Mouse (Mus musculus): ENCODE data around the gene Uqcr10. TPM values are rescaled to one million over a fixed set of nuclear protein-coding genes. Genes with fewer than 3 reads are reported as not detected.

The Uqcr10 gene
- polyA plus RNA-seq, 1 experiment from 2014 or later = 816 TPM

GRCm38 (mm10) chr11:4720900-4721580, 16.9 kb upstream of the Uqcr10 start:
- no peaks in the 10 kb centered on the region for H3K27me3 ChIP-seq (replicated peaks; ENCODE audit: control insufficient read depth, insufficient read depth, low read length)
- H3K9ac ChIP-seq (ENCODE audit: low read depth, low read length) = no peak overlapping the region
- no peak overlapping the region for H3K4me3 ChIP-seq (ENCODE audit: low read depth, low read length)
- H3K4me1 ChIP-seq (ENCODE audit: control insufficient read depth, insufficient read depth, low read length) = no peaks in the 10 kb centered on the region; the same call in 1 of the 2 replicates
- ATAC-seq (ENCODE audit: low read depth) = no peak
- no peaks in the 10 kb centered on the region for H3K9me3 ChIP-seq (ENCODE audit: control insufficient read depth, low read length)
- peaks cover 16% of the 10 kb centered on the region for H3K36me3 ChIP-seq (ENCODE audit: control insufficient read depth, insufficient read depth, low read length)
- no peak overlapping the region for H3K4me2 ChIP-seq (ENCODE audit: low read depth, low read length)
- no peak overlapping the region for H3K27ac ChIP-seq (replicated peaks; ENCODE audit: low read depth, low read length)
- DNase-seq (ENCODE audit: low spot score) = no peak
- 45% methylated on average over 7 of the region's 7 CpGs for WGBS

- H3K9me3 ChIP-seq (ENCODE audit: control insufficient read depth, low read length) = no peaks in the 10 kb centered on the region
- H3K27me3 ChIP-seq (replicated peaks; ENCODE audit: control insufficient read depth, insufficient read depth, low read length) = no peaks in the 10 kb centered on the region
- no peaks in the 10 kb centered on the region; the same call in 1 of the 2 replicates for H3K4me1 ChIP-seq (ENCODE audit: control insufficient read depth, insufficient read depth, low read length)
- ATAC-seq (ENCODE audit: low read depth) (no peak), DNase-seq (ENCODE audit: low spot score) (no peak)
- H3K4me3 ChIP-seq (ENCODE audit: low read depth, low read length) = no peak overlapping the region
- H3K4me2 ChIP-seq (ENCODE audit: low read depth, low read length) = no peak overlapping the region
- no peak overlapping the region for H3K27ac ChIP-seq (replicated peaks; ENCODE audit: low read depth, low read length)
- peaks cover 16% of the 10 kb centered on the region for H3K36me3 ChIP-seq (ENCODE audit: control insufficient read depth, insufficient read depth, low read length)
- no peak overlapping the region for H3K9ac ChIP-seq (ENCODE audit: low read depth, low read length)
- 68% methylated on average over 11 of the region's 11 CpGs for WGBS
Observed at GRCm38 (mm10) chr11:4720393-4720792, 16.3 kb upstream of the Uqcr10 start.

GRCm38 (mm10) chr11:4719961-4720360, 15.8 kb upstream of the Uqcr10 start:
- Histone ChIP-seq H3K9ac (ENCODE audit: low read depth, low read length) (no peak overlapping the region), H3K4me2 (ENCODE audit: low read depth, low read length) (no peak overlapping the region), H3K27me3 (replicated peaks; ENCODE audit: control insufficient read depth, insufficient read depth, low read length) (no peaks in the 10 kb centered on the region), H3K36me3 (ENCODE audit: control insufficient read depth, insufficient read depth, low read length) (peaks cover 16% of the 10 kb centered on the region), H3K4me1 (ENCODE audit: control insufficient read depth, insufficient read depth, low read length) (no peaks in the 10 kb centered on the region; the same call in 1 of the 2 replicates), H3K27ac (replicated peaks; ENCODE audit: low read depth, low read length) (no peak overlapping the region), H3K9me3 (ENCODE audit: control insufficient read depth, low read length) (no peaks in the 10 kb centered on the region), H3K4me3 (ENCODE audit: low read depth, low read length) (no peak overlapping the region)
- no peak for ATAC-seq (ENCODE audit: low read depth)
- 80% methylated on average over 9 of the region's 9 CpGs for WGBS
- no peak for DNase-seq (ENCODE audit: low spot score)

- Histone ChIP-seq H3K4me2 (ENCODE audit: low read depth, low read length) (no peak overlapping the region), H3K27me3 (replicated peaks; ENCODE audit: control insufficient read depth, insufficient read depth, low read length) (no peaks in the 10 kb centered on the region), H3K27ac (replicated peaks; ENCODE audit: low read depth, low read length) (no peak overlapping the region), H3K4me3 (ENCODE audit: low read depth, low read length) (no peak overlapping the region), H3K9me3 (ENCODE audit: control insufficient read depth, low read length) (no peaks in the 10 kb centered on the region), H3K4me1 (ENCODE audit: control insufficient read depth, insufficient read depth, low read length) (no peaks in the 10 kb centered on the region; the same call in 1 of the 2 replicates), H3K9ac (ENCODE audit: low read depth, low read length) (no peak overlapping the region), H3K36me3 (ENCODE audit: control insufficient read depth, insufficient read depth, low read length) (peaks cover 8% of the 10 kb centered on the region; the same call in 1 of the 2 replicates)
- 85% methylated on average over 5 of the region's 5 CpGs for WGBS
- ATAC-seq (ENCODE audit: low read depth) = no peak
- no peak for DNase-seq (ENCODE audit: low spot score)
Observed at GRCm38 (mm10) chr11:4718548-4718947, 14.4 kb upstream of the Uqcr10 start.

GRCm38 (mm10) chr11:4716530-4717236, 12.5 kb upstream of the Uqcr10 start:
- ATAC-seq (ENCODE audit: low read depth) = no peak
- 82% methylated on average over 5 of the region's 5 CpGs for WGBS
- H3K27ac ChIP-seq (replicated peaks; ENCODE audit: low read depth, low read length) = no peak overlapping the region

GRCm38 (mm10) chr11:4715596-4715995, 11.5 kb upstream of the Uqcr10 start:
- Histone ChIP-seq H3K27ac (replicated peaks; ENCODE audit: low read depth, low read length) (no peak overlapping the region), H3K4me3 (ENCODE audit: low read depth, low read length) (no peak overlapping the region), H3K9me3 (ENCODE audit: control insufficient read depth, low read length) (no peaks in the 10 kb centered on the region), H3K9ac (ENCODE audit: low read depth, low read length) (no peak overlapping the region), H3K36me3 (ENCODE audit: control insufficient read depth, insufficient read depth, low read length) (no peaks in the 10 kb centered on the region), H3K27me3 (replicated peaks; ENCODE audit: control insufficient read depth, insufficient read depth, low read length) (no peaks in the 10 kb centered on the region), H3K4me2 (ENCODE audit: low read depth, low read length) (no peak overlapping the region), H3K4me1 (ENCODE audit: control insufficient read depth, insufficient read depth, low read length) (no peaks in the 10 kb centered on the region; the same call in 1 of the 2 replicates)
- ATAC-seq (ENCODE audit: low read depth) (no peak), DNase-seq (ENCODE audit: low spot score) (no peak)
- WGBS = 84% methylated on average over 4 of the region's 4 CpGs

More at GRCm38 (mm10) chr11:4716530-4717236, 12.5 kb upstream of the Uqcr10 start:
- Histone ChIP-seq H3K27me3 (replicated peaks; ENCODE audit: control insufficient read depth, insufficient read depth, low read length) (no peaks in the 10 kb centered on the region), H3K4me3 (ENCODE audit: low read depth, low read length) (no peak overlapping the region), H3K4me2 (ENCODE audit: low read depth, low read length) (no peak overlapping the region), H3K9ac (ENCODE audit: low read depth, low read length) (no peak overlapping the region), H3K4me1 (ENCODE audit: control insufficient read depth, insufficient read depth, low read length) (no peaks in the 10 kb centered on the region; the same call in 1 of the 2 replicates), H3K36me3 (ENCODE audit: control insufficient read depth, insufficient read depth, low read length) (no peaks in the 10 kb centered on the region), H3K9me3 (ENCODE audit: control insufficient read depth, low read length) (no peaks in the 10 kb centered on the region)
- DNase-seq (ENCODE audit: low spot score) = no peak

- no peaks in the 10 kb centered on the region for H3K27me3 ChIP-seq (replicated peaks; ENCODE audit: control insufficient read depth, insufficient read depth, low read length)
- no peak overlapping the region for H3K4me2 ChIP-seq (ENCODE audit: low read depth, low read length)
- WGBS = 79% methylated on average over 4 of the region's 4 CpGs
- H3K36me3 ChIP-seq (ENCODE audit: control insufficient read depth, insufficient read depth, low read length) = no peaks in the 10 kb centered on the region
- H3K27ac ChIP-seq (replicated peaks; ENCODE audit: low read depth, low read length) = no peak overlapping the region
- H3K4me3 ChIP-seq (ENCODE audit: low read depth, low read length) = no peak overlapping the region
- no peak overlapping the region for H3K9ac ChIP-seq (ENCODE audit: low read depth, low read length)
- H3K4me1 ChIP-seq (ENCODE audit: control insufficient read depth, insufficient read depth, low read length) = no peaks in the 10 kb centered on the region; the same call in 1 of the 2 replicates
- DNase-seq (ENCODE audit: low spot score) (no peak), ATAC-seq (ENCODE audit: low read depth) (no peak)
- no peaks in the 10 kb centered on the region for H3K9me3 ChIP-seq (ENCODE audit: control insufficient read depth, low read length)
Observed at GRCm38 (mm10) chr11:4714727-4715126, 10.6 kb upstream of the Uqcr10 start.

- no peaks in the 10 kb centered on the region for H3K27me3 ChIP-seq (replicated peaks; ENCODE audit: control insufficient read depth, insufficient read depth, low read length)
- no peaks in the 10 kb centered on the region for H3K36me3 ChIP-seq (ENCODE audit: control insufficient read depth, insufficient read depth, low read length)
- no peaks in the 10 kb centered on the region for H3K9me3 ChIP-seq (ENCODE audit: control insufficient read depth, low read length)
- H3K4me1 ChIP-seq (ENCODE audit: control insufficient read depth, insufficient read depth, low read length) = no peaks in the 10 kb centered on the region
- H3K4me2 ChIP-seq (ENCODE audit: low read depth, low read length) = no peak overlapping the region
- DNase-seq (ENCODE audit: low spot score) (no peak), ATAC-seq (ENCODE audit: low read depth) (no peak)
- no peak overlapping the region for H3K27ac ChIP-seq (replicated peaks; ENCODE audit: low read depth, low read length)
- no peak overlapping the region for H3K4me3 ChIP-seq (ENCODE audit: low read depth, low read length)
- H3K9ac ChIP-seq (ENCODE audit: low read depth, low read length) = no peak overlapping the region
Observed at GRCm38 (mm10) chr11:4712822-4713221, 8.7 kb upstream of the Uqcr10 start.

Data from embryonic facial prominence, embryonic 14.5 days (tissue).